8 mouse cellular contexts compared by ENCODE assay signal in the genomic region with DNA sequence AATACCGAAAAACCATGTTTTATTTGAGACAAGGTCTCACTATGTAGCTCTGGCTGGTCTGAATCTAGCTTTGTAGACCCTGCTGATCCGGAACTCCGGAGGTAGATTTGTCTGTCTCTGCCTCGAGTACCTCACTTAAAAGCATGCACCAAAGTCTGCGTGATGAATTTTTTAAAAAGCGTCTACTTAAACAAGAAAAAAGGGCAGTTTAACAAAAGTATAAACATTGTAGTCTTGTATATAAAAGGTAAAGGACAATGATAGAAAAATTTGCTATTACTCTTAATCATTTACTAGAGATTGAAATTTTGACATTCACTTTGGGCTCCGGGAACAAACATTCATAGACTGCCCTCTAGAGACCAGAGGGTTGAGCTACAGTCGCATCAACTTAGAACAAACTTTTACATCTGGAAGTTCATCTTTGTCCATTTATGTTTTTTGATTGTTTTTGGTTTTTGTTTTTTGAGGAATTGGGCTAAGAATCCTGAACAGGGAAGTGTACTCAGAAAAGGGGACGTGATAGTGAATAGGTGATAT. TPM values are rescaled to one million over a fixed set of nuclear protein-coding genes. Genes with fewer than 3 reads are reported as not detected.
A peak's percentile ranks its signal among the peaks of the same experiment; 100 is the strongest.
DNase-seq lines count a peak whose midpoint lies in the region; ATAC-seq and TF ChIP-seq lines count a peak whose summit lies in the region.

No protein-coding gene starts in this region.

- H3K9me3 ChIP-seq in forebrain, embryonic 12.5 days: no peaks in the 10 kb centered on the region
- no peaks in the 10 kb centered on the region for H3K9me3 ChIP-seq in stomach, postnatal 0 days (ENCODE audit: control insufficient read depth, low read length)

- H3K79me2 ChIP-seq in macrophage (ENCODE audit: inconsistent target): no peaks in the 10 kb centered on the region

- 4% methylated on average over 9 of the region's 9 CpGs for WGBS in forebrain, embryonic 12.5 days
- under 1% methylated on average over 9 of the region's 9 CpGs for WGBS in kidney, adult 2 months
- WGBS in macrophage (ENCODE audit: missing documents): 4% methylated on average over 9 of the region's 9 CpGs
- WGBS in stomach, postnatal 0 days: 1% methylated on average over 9 of the region's 9 CpGs

- peaks cover 12% of the 10 kb centered on the region for H3K36me3 ChIP-seq in forebrain, embryonic 12.5 days (replicated peaks)
- peaks cover under 1% of the 10 kb centered on the region; the same call in 1 of the 2 replicates for H3K36me3 ChIP-seq in kidney, adult 2 months (ENCODE audit: control insufficient read depth, insufficient read depth, low read length)
- H3K36me3 ChIP-seq in macrophage (ENCODE audit: inconsistent target): peaks cover 4% of the 10 kb centered on the region; the same call in 1 of the 2 replicates
- no peaks in the 10 kb centered on the region for H3K36me3 ChIP-seq in stomach, postnatal 0 days (ENCODE audit: control insufficient read depth, insufficient read depth, low read length)

- intact Hi-C loops in gastrocnemius, adult 2 months (cut with DNase I): loop anchor here (5.0 kb wide), 3 partner anchors 47 to 107 kb away; a partner anchor contains a TSS
- intact Hi-C loops in gastrocnemius, postnatal 36 days (cut with DNase I): loop anchor here (1.0 to 5.0 kb wide), 2 partner anchors 48 to 112 kb away; a partner anchor contains a TSS

- no peak for TF ChIP-seq EP300 in stomach, postnatal 0 days (optimal IDR thresholded peaks at IDR 0.05)

- H3K27ac ChIP-seq in gastrocnemius, adult 2 months: peak overlapping the region; percentile 93
- H3K27ac ChIP-seq in forebrain, embryonic 12.5 days: peak overlapping the region; percentile 69; the same call in 1 of the 2 replicates
- H3K27ac ChIP-seq in kidney, adult 2 months (ENCODE audit: insufficient read depth, low read depth, low read length): peak overlapping the region; percentile 85
- H3K27ac ChIP-seq in macrophage: no peak overlapping the region
- H3K27ac ChIP-seq in stomach, postnatal 0 days (replicated peaks): peak overlapping the region; percentile 80

- H3K4me3 ChIP-seq in gastrocnemius, adult 2 months: peak overlapping the region; percentile 83
- H3K4me3 ChIP-seq in forebrain, embryonic 12.5 days (replicated peaks): peak overlapping the region; percentile 79
- H3K4me3 ChIP-seq in kidney, adult 2 months (ENCODE audit: insufficient read depth, low read depth, low read length): peak overlapping the region; percentile 53
- H3K4me3 ChIP-seq in macrophage (ENCODE audit: inconsistent target): peak overlapping the region; percentile 48
- H3K4me3 ChIP-seq in stomach, postnatal 0 days (ENCODE audit: low read depth, low read length): peak overlapping the region; percentile 67

- ATAC-seq in forebrain, embryonic 12.5 days (ENCODE audit: low FRiP score): no peak
- ATAC-seq in stomach, postnatal 0 days (ENCODE audit: low FRiP score, low TSS enrichment): no peak

- H3K9ac ChIP-seq in forebrain, embryonic 12.5 days: peak overlapping the region; percentile 74; the same call in 1 of the 2 replicates
- no peak overlapping the region for H3K9ac ChIP-seq in stomach, postnatal 0 days (ENCODE audit: low read length)

- TF ChIP-seq POLR2A in kidney, adult 2 months (IDR thresholded peaks at IDR 0.05; ENCODE audit: low read depth, low read length): no peak

- peak; percentile 81 for TF ChIP-seq CTCF in gastrocnemius, adult 2 months (IDR thresholded peaks at IDR 0.05)
- TF ChIP-seq CTCF in kidney, adult 2 months (conservative IDR thresholded peaks at IDR 0.05; ENCODE audit: insufficient read depth, insufficient read length, low read depth, low read length): peak; percentile 30; the same call in 1 of the 2 replicates
- TF ChIP-seq CTCF in stomach, postnatal 0 days (IDR thresholded peaks at IDR 0.05; ENCODE audit: low read depth): peak; percentile 82

- H3K4me1 ChIP-seq in forebrain, embryonic 12.5 days: peaks cover 11% of the 10 kb centered on the region
- H3K4me1 ChIP-seq in kidney, adult 2 months (ENCODE audit: control insufficient read depth, insufficient read depth, low read length): no peaks in the 10 kb centered on the region; the same call in 1 of the 2 replicates
- H3K4me1 ChIP-seq in stomach, postnatal 0 days (replicated peaks; ENCODE audit: control insufficient read depth, insufficient read depth): no peaks in the 10 kb centered on the region

- peak overlapping the region; percentile 98 for H3K4me2 ChIP-seq in forebrain, embryonic 12.5 days
- peak overlapping the region; percentile 83 for H3K4me2 ChIP-seq in stomach, postnatal 0 days (replicated peaks; ENCODE audit: low read depth)

- DNase-seq in gastrocnemius, adult 2 months: no peak
- DNase-seq in gastrocnemius, postnatal 36 days: no peak
- DNase-seq in T-cell, adult 2 months (ENCODE audit: low spot score): peak; percentile 37
- peak; percentile 69 for DNase-seq in kidney, adult 2 months
- no peak for DNase-seq in stomach, postnatal 0 days (ENCODE audit: low spot score)
- no peak for DNase-seq in urinary bladder, postnatal 25 days (ENCODE audit: low spot score)

- H3K27me3 ChIP-seq in forebrain, embryonic 12.5 days: peaks cover 12% of the 10 kb centered on the region
- no peaks in the 10 kb centered on the region for H3K27me3 ChIP-seq in kidney, adult 2 months (replicated peaks; ENCODE audit: control insufficient read depth, insufficient read depth, low read length)
- H3K27me3 ChIP-seq in stomach, postnatal 0 days (ENCODE audit: control insufficient read depth, insufficient read depth, low read length): no peaks in the 10 kb centered on the region

RNA-seq across cellular contexts. Expression of a gene that starts 0.7 kb away (rescaled TPM):
- 10 to 100 TPM; 22.5 to 27.7 TPM for total RNA-seq in gastrocnemius, adult 2 months (2021)
- total RNA-seq in gastrocnemius, postnatal 36 days (2021): 10 to 100 TPM; 19.4 to 20.3 TPM
- polyA plus RNA-seq in forebrain, embryonic 12.5 days (2016; fragmentation: Nextera tagmentation; extraction: Ambion mirVana): 10.4 and 10.7 TPM in 2 replicates
- 76.3 and 84.1 TPM in 2 replicates for polyA plus RNA-seq in kidney, adult 2 months (2012; rRNA removed)
- 1 to 10 TPM in 3 of 26 experiments, under 1 TPM in 10, not detected in 13; 0.23 to 1.7 (median 0.38) TPM for total RNA-seq in macrophage (2018; cell fraction: chromatin; rRNA removed)
- total RNA-seq in macrophage (2018; cell fraction: cytosol; rRNA removed): 1 to 10 TPM; 1.1 to 4.9 (median 1.8) TPM
- total RNA-seq in macrophage (2018; cell fraction: nucleus; rRNA removed): 1 to 10 TPM in 21 of 26 experiments, under 1 TPM in 5; 0.59 to 5.2 (median 1.5) TPM
- polyA plus RNA-seq in macrophage (2018): 2.9 to 4.7 TPM (median 4.4 TPM) in 3 replicates
- 20.3 and 21.4 TPM in 2 replicates for polyA plus RNA-seq in stomach, postnatal 0 days (2015; fragmentation: Nextera tagmentation; extraction: Ambion mirVana)

RNA-seq across cellular contexts. Expression of a gene that starts 21.5 kb away (rescaled TPM):
- 10 to 100 TPM; 90.3 to 94.5 TPM for total RNA-seq in gastrocnemius, adult 2 months (2021)
- total RNA-seq in gastrocnemius, postnatal 36 days (2021): 10 to 100 TPM; 80.4 to 90.1 TPM
- polyA plus RNA-seq in forebrain, embryonic 12.5 days (2016; fragmentation: Nextera tagmentation; extraction: Ambion mirVana): 90.9 and 98.8 TPM in 2 replicates
- 101 and 111 TPM in 2 replicates for polyA plus RNA-seq in kidney, adult 2 months (2012; rRNA removed)
- 100 to 1,000 TPM in 9 of 26 experiments, 10 to 100 TPM in 17; 45.7 to 192 (median 87.8) TPM for total RNA-seq in macrophage (2018; cell fraction: chromatin; rRNA removed)
- 100 to 1,000 TPM; 107 to 165 (median 130) TPM for total RNA-seq in macrophage (2018; cell fraction: cytosol; rRNA removed)
- total RNA-seq in macrophage (2018; cell fraction: nucleus; rRNA removed): 100 to 1,000 TPM in 18 of 26 experiments, 10 to 100 TPM in 8; 85.9 to 188 (median 116) TPM
- polyA plus RNA-seq in macrophage (2018): 97.5 to 143 TPM (median 120 TPM) in 3 replicates
- 54.0 and 59.4 TPM in 2 replicates for polyA plus RNA-seq in stomach, postnatal 0 days (2015; fragmentation: Nextera tagmentation; extraction: Ambion mirVana)

RNA-seq across cellular contexts. Expression of a gene that starts 28.7 kb away (rescaled TPM):
- 1 to 10 TPM in 1 of 2 experiments, under 1 TPM in 1; 0.45 to 3.4 TPM for total RNA-seq in gastrocnemius, adult 2 months (2021)
- total RNA-seq in gastrocnemius, postnatal 36 days (2021): under 1 TPM; 0.26 to 0.69 TPM
- 6.8 and 7.7 TPM in 2 replicates for polyA plus RNA-seq in forebrain, embryonic 12.5 days (2016; fragmentation: Nextera tagmentation; extraction: Ambion mirVana)
- polyA plus RNA-seq in kidney, adult 2 months (2012; rRNA removed): 2.9 and 3.2 TPM in 2 replicates
- under 1 TPM in 4 of 26 experiments, not detected in 22; 0.16 to 0.84 (median 0.23) TPM for total RNA-seq in macrophage (2018; cell fraction: chromatin; rRNA removed)
- total RNA-seq in macrophage (2018; cell fraction: cytosol; rRNA removed): under 1 TPM in 20 of 26 experiments, not detected in 6; 0.03 to 0.30 (median 0.04) TPM
- total RNA-seq in macrophage (2018; cell fraction: nucleus; rRNA removed): 1 to 10 TPM in 1 of 26 experiments, under 1 TPM in 3, not detected in 22; 0.20 to 1.4 (median 0.62) TPM
- not detected in 3 replicates for polyA plus RNA-seq in macrophage (2018)
- polyA plus RNA-seq in stomach, postnatal 0 days (2015; fragmentation: Nextera tagmentation; extraction: Ambion mirVana): 1.6 and 1.7 TPM in 2 replicates

RNA-seq across cellular contexts. Expression of a gene that starts 29.5 kb away (rescaled TPM):
- not detected for total RNA-seq in gastrocnemius, adult 2 months (2021)
- under 1 TPM in 1 of 2 experiments, not detected in 1; 0.22 TPM for total RNA-seq in gastrocnemius, postnatal 36 days (2021)
- polyA plus RNA-seq in forebrain, embryonic 12.5 days (2016; fragmentation: Nextera tagmentation; extraction: Ambion mirVana): 0.88 and 4.4 TPM in 2 replicates
- 0.61 and 1.0 TPM in 2 replicates for polyA plus RNA-seq in kidney, adult 2 months (2012; rRNA removed)
- under 1 TPM in 2 of 26 experiments, not detected in 24; 0.41 to 0.51 TPM for total RNA-seq in macrophage (2018; cell fraction: chromatin; rRNA removed)
- total RNA-seq in macrophage (2018; cell fraction: cytosol; rRNA removed): under 1 TPM; 0.17 to 0.88 (median 0.39) TPM
- 1 to 10 TPM in 4 of 26 experiments, under 1 TPM in 9, not detected in 13; 0.28 to 2.2 (median 0.64) TPM for total RNA-seq in macrophage (2018; cell fraction: nucleus; rRNA removed)
- polyA plus RNA-seq in macrophage (2018): 0.29 to 0.67 TPM (median 0.53 TPM) in 3 replicates
- polyA plus RNA-seq in stomach, postnatal 0 days (2015; fragmentation: Nextera tagmentation; extraction: Ambion mirVana): 1.4 and 2.0 TPM in 2 replicates

RNA-seq across cellular contexts. Expression of a gene that starts 30.3 kb away (rescaled TPM):
- total RNA-seq in gastrocnemius, adult 2 months (2021): 1 to 10 TPM; 3.0 to 3.2 TPM
- 1 to 10 TPM; 4.6 to 5.5 TPM for total RNA-seq in gastrocnemius, postnatal 36 days (2021)
- 95.2 and 104 TPM in 2 replicates for polyA plus RNA-seq in forebrain, embryonic 12.5 days (2016; fragmentation: Nextera tagmentation; extraction: Ambion mirVana)
- 12.4 and 12.7 TPM in 2 replicates for polyA plus RNA-seq in kidney, adult 2 months (2012; rRNA removed)
- total RNA-seq in macrophage (2018; cell fraction: chromatin; rRNA removed): 10 to 100 TPM; 13.7 to 60.7 (median 35.3) TPM
- 10 to 100 TPM in 25 of 26 experiments, 1 to 10 TPM in 1; 8.9 to 20.8 (median 17.8) TPM for total RNA-seq in macrophage (2018; cell fraction: cytosol; rRNA removed)
- total RNA-seq in macrophage (2018; cell fraction: nucleus; rRNA removed): 10 to 100 TPM; 14.6 to 95.9 (median 30.6) TPM
- 13.4 to 29.6 TPM (median 22.8 TPM) in 3 replicates for polyA plus RNA-seq in macrophage (2018)
- 33.1 and 33.4 TPM in 2 replicates for polyA plus RNA-seq in stomach, postnatal 0 days (2015; fragmentation: Nextera tagmentation; extraction: Ambion mirVana)

Comparison
In these comparisons a context has a peak if more than half of its experiments do, and no peak if none do; other contexts are left out.
1. DNase-seq: peak in T-cell, adult 2 months (single experiment) and kidney, adult 2 months (single experiment); none in gastrocnemius, adult 2 months (single experiment), gastrocnemius, postnatal 36 days (0 of 2), stomach, postnatal 0 days (single experiment) and urinary bladder, postnatal 25 days (single experiment).
2. CTCF ChIP-seq: peak in every context shown above with its lines; median percentile 82 in stomach, postnatal 0 days; 81 in gastrocnemius, adult 2 months; 30 in kidney, adult 2 months.
3. Peak in every context shown above with its lines, with median percentiles within 50 percentile points of each other: H3K4me3 ChIP-seq.